Mouse (Mus musculus) liver, embryonic 15.5 days (tissue): ENCODE results near the gene Slf2. TPM values are rescaled to one million over a fixed set of nuclear protein-coding genes. Genes with fewer than 3 reads are reported as not detected.

Source experiments
- ATAC-seq: fragments of 200-750 bp; cut with Nextera tagmentation; 2 replicates; pipeline ENCODE4 v1.8.0; 2017; ENCODE audit warnings: moderate number of reproducible peaks, mild to moderate bottlenecking, moderate library complexity; ENCODE audit not compliant: insufficient read depth
- H3K27ac ChIP-seq: fragments of 300-500 bp; sonication (generic); replicated peaks from 2 replicates; pipeline ENCODE4 v1.5.1; 2015; ENCODE audit warnings: mild to moderate bottlenecking, inconsistent platforms
- H3K27me3 ChIP-seq: fragments of 300-500 bp; sonication (generic); 2 replicates; pipeline ENCODE4 v1.6.1; 2015; ENCODE audit warnings: mild to moderate bottlenecking, inconsistent platforms
- H3K36me3 ChIP-seq: fragments of 300-500 bp; sonication (generic); replicated peaks from 2 replicates; pipeline ENCODE4 v1.6.1; 2015; ENCODE audit warnings: moderate library complexity, mild to moderate bottlenecking, inconsistent platforms
- H3K4me1 ChIP-seq: fragments of 300-500 bp; sonication (generic); replicated peaks from 2 replicates; pipeline ENCODE4 v1.6.1; 2015; ENCODE audit warnings: inconsistent platforms
- H3K4me2 ChIP-seq: fragments of 300-500 bp; sonication (generic); 2 replicates; pipeline ENCODE4 v1.6.1; 2015; ENCODE audit warnings: moderate library complexity, mild to moderate bottlenecking, inconsistent platforms
- H3K4me3 ChIP-seq: fragments of 300-500 bp; sonication (generic); replicated peaks from 2 replicates; pipeline ENCODE4 v1.5.1; 2015; ENCODE audit warnings: mild to moderate bottlenecking, inconsistent platforms
- H3K9ac ChIP-seq: fragments of 300-500 bp; sonication (generic); 2 replicates; pipeline ENCODE4 v1.6.1; 2015; ENCODE audit warnings: moderate library complexity, mild to moderate bottlenecking, inconsistent platforms
- H3K9me3 ChIP-seq: fragments of 300-500 bp; sonication (generic); replicated peaks from 2 replicates; pipeline ENCODE4 v1.6.1; 2016; ENCODE audit warnings: inconsistent platforms
- WGBS: fragments of 180-500 bp; shearing (Covaris S2); methylation state at CpG from one replicate; pipeline ENCODE4 v1.1.7; 2015; ENCODE audit warnings: mixed read lengths; ENCODE audit not compliant: insufficient replicate concordance; 5-methylcytosine and 5-hydroxymethylcytosine counted together
- polyA plus RNA-seq: library from polyadenylated mRNA; unstranded; fragments of >200 nt; fragmentation: Nextera tagmentation; extraction: Ambion mirVana; gene quantifications from 2 replicates; pipeline ENCODE4 v1.2.1, GENCODE M21; 2015

Slf2 gene
- polyA plus RNA-seq, 1 experiment from 2014 or later: 11.2 TPM

DNA sequence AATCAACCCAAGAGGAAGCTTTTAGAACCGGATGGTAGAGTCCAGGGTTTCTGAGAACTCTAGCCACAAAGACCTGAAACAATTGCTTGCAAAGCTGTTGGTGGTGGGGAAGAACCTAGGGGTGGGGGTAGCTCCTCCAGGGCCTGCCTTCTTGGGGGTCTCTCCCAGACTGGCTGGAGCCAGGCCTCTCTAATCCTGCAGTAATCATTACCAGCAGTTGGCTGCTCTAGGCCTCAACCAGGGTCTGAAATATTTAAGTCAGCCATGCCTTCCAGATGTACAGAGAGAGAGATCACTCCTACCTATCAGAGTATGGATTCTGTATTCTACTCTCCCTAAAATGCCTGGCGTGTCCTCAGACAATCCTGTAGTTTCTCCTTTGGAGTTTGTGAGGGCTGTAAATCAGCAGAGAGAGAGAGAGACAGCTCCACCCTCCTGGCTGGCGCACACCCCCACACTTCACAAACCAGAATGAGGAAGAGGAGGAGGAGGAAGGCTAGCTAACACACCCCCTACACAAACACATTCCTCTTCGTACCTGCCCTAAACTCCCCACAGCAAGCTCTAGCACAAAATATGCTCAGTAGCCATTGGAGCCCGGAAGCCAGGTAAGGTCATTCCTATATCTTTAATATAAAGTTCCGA lies 82.8 kb downstream of the Slf2 start:
- Histone ChIP-seq H3K9me3 (no peaks in the 10 kb centered on the region), H3K4me1 (peaks cover 53% of the 10 kb centered on the region), H3K9ac (no peak overlapping the region), H3K4me3 (no peak overlapping the region), H3K27me3 (peaks cover 32% of the 10 kb centered on the region), H3K4me2 (peak overlapping the region; percentile 94), H3K36me3 (peaks cover 29% of the 10 kb centered on the region), H3K27ac (peak overlapping the region; percentile 70)
- ATAC-seq: no peak
- 38% methylated on average over 6 of the region's 6 CpGs for whole genome bisulfite sequencing

DNA sequence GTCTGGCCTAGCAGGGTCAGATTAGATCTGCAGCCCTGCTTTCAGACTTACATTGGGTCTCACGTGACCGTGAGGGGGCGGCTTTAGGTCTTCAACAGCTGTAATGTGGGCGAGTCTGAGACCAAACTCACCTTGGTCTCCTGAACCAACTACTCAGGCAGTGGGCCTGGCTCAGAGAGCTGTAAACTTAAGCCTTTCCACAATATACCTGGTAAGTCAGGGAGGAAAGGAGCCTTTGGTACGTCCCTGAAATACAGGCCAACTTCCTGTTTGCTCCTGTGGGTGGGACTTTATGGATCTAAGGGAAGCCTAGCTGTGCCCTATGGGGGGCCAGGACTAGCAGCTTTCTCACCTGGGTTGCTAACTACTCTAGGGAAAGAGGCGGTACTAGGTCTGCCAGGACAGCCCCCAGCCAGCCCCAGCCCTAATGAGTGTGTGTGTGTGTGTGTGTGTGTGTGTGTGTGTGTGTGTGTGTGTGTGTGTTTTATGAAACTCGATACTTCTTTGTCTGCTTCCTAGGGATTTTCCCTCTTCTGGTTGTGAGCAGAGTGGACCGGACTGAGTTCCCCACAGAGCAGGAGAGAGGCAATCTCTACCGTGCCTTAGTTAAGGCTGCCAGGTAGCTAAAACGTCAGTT lies 83.5 kb downstream of the Slf2 start, which contains the start of gene Lzts2:
TSS of gene Lzts2 (plus strand) at position 80 of the 637 bp plus-strand sequence.
- peak within 1 kb of the TSS; percentile 94 for H3K4me2 ChIP-seq
- H3K36me3 ChIP-seq: peaks cover 29% of the 10 kb centered on the region
- peaks cover 33% of the 10 kb centered on the region for H3K27me3 ChIP-seq
- peak within 1 kb of the TSS; percentile 57 for H3K9ac ChIP-seq
- peak within 1 kb of the TSS; percentile 70 for H3K27ac ChIP-seq
- peaks cover 57% of the 10 kb centered on the region for H3K4me1 ChIP-seq
- H3K9me3 ChIP-seq: no peaks in the 10 kb centered on the region
- H3K4me3 ChIP-seq: peak within 1 kb of the TSS; percentile 63
- WGBS: 6% methylated on average over 10 of the region's 10 CpGs
- ATAC-seq: peak; percentile 29; the same call in 1 of the 2 replicates

DNA sequence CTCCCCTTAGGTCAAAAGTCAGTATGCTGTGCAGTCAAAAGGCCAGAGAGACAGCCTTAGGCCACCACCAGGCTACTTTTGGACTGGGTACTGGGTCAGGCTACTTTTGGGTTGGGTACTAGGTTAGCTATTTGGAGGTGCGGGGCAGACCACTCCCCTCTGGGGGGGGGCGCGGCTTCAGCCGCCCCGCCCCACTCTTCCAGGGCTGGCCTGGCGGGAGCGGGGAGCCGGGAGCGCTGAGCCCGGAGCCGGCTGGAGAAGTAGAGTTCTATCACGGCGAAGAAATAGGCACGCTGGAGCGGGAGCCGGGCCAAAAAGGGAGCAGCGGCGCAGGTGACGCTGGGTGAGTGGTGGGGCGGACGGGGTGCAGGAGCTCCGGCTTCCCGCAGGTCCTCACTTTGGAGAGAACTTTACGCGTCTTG lies 84.0 kb downstream of the Slf2 start:
- peak; percentile 32 for ATAC-seq
- peak overlapping the region; percentile 63 for H3K4me3 ChIP-seq
- peaks cover 62% of the 10 kb centered on the region for H3K4me1 ChIP-seq
- under 1% methylated on average over 25 of the region's 25 CpGs for WGBS
- peak overlapping the region; percentile 94 for H3K4me2 ChIP-seq
- peaks cover 33% of the 10 kb centered on the region for H3K27me3 ChIP-seq
- H3K27ac ChIP-seq: peak overlapping the region; percentile 70
- peaks cover 26% of the 10 kb centered on the region for H3K36me3 ChIP-seq
- H3K9me3 ChIP-seq: no peaks in the 10 kb centered on the region
- H3K9ac ChIP-seq: peak overlapping the region; percentile 57

DNA sequence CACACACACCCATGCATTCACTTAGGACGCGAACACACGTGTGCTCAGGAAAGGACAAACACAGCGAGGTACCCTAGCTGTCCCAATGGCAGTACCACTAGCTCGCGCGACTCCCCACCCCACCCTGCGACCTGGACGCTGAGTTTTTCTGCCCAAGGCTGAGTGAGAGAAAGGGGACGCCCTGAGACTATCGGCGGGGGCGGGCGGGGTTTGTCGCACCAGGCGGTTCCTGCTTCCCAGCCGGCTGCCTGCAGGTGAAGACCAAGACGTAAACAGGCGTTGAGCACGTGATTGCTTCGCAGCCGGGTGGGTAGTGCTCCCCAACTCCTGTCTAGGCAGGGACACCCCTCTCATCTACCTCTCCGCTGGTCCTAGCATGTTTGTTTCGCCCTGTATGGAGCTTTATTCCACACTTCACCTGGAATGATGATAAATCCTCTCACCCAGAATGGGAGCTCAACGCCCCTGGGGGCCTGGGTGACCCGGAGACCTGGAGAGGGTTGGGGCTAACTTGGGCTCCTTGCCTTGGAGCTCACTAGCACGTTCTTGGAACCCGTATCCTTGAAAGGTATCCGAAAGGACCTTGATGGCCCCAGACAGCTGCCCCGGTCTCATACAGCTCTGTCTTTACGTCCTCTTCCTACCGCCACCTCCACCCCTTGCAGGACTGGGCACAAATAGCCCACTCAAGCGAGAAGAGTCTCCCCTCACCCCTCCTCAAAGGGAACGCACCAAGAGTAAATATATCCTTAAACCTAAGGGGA lies 84.7 kb downstream of the Slf2 start:
- Histone ChIP-seq H3K27me3 (peaks cover 33% of the 10 kb centered on the region), H3K4me1 (peaks cover 62% of the 10 kb centered on the region), H3K9ac (peak overlapping the region; percentile 57), H3K9me3 (no peaks in the 10 kb centered on the region), H3K36me3 (peaks cover 18% of the 10 kb centered on the region), H3K4me2 (peak overlapping the region; percentile 94), H3K4me3 (peak overlapping the region; percentile 63), H3K27ac (peak overlapping the region; percentile 70)
- under 1% methylated on average over 34 of the region's 34 CpGs for WGBS
- peak; percentile 16; the same call in 1 of the 2 replicates for ATAC-seq

DNA sequence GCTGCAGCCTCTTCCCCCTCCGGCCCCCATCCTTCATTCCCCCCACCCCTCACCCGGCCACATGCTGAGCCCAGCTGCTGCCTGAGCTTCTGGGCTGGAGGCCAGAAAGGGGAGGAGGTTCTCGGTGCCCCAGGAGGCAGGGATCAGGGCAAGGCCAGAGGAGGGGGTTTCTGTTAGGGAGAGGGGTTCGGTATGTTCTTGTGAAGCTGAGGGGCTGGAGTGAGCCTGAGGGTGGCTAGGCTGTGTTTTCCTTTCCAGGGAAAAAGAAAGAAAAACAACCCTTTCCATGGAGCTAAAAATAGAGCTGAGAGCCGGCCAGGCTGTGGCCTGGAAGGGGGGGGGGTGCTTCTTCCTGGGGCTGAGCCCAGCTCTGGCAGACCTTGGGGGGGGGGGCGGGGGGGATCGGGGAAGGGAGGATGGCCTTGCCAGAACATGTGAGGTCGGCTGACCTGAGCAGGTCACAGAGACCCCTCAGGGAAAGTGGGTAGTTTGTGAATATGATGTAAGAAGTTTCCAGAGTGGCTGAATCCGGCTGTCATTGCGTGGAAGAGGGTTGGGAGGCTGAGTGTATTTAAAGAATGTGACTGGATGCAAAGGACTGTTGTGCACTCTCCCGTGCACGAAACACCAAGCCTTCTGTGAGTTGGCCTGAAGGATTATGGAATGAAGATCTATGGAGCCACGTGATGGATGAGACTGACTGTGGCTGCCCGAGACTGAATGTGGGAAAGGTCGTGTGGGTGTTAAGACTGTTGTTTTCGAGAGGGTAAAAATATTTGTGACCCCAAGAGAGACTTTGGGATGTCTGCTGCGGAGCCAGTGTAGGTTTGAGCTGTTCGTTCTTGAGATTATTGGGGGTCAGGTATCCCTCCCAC lies 85.6 kb downstream of the Slf2 start:
- WGBS: under 1% methylated on average over 18 of the region's 18 CpGs

GRCm38 (mm10) chr19:45017216-45017771 lies 86.3 kb downstream of the Slf2 start:
- H3K9me3 ChIP-seq: no peaks in the 10 kb centered on the region
- peak; percentile 16; the same call in 1 of the 2 replicates for ATAC-seq
- H3K36me3 ChIP-seq: peaks cover 2% of the 10 kb centered on the region; the same call in 1 of the 2 replicates
- WGBS: 0% methylated on average over 27 of the region's 27 CpGs
- peak overlapping the region; percentile 57; the same call in 1 of the 2 replicates for H3K9ac ChIP-seq
- H3K4me3 ChIP-seq: peak overlapping the region; percentile 63
- peak overlapping the region; percentile 70 for H3K27ac ChIP-seq
- H3K4me2 ChIP-seq: peak overlapping the region; percentile 94
- H3K27me3 ChIP-seq: peaks cover 33% of the 10 kb centered on the region
- H3K4me1 ChIP-seq: peaks cover 62% of the 10 kb centered on the region

More for the DNA sequence above, 85.6 kb downstream of the Slf2 start:
- peaks cover 62% of the 10 kb centered on the region for H3K4me1 ChIP-seq
- peak overlapping the region; percentile 70 for H3K27ac ChIP-seq
- peaks cover 10% of the 10 kb centered on the region for H3K36me3 ChIP-seq
- no peak for ATAC-seq
- H3K9me3 ChIP-seq: no peaks in the 10 kb centered on the region
- peak overlapping the region; percentile 57; the same call in 1 of the 2 replicates for H3K9ac ChIP-seq
- peaks cover 33% of the 10 kb centered on the region for H3K27me3 ChIP-seq
- peak overlapping the region; percentile 94 for H3K4me2 ChIP-seq
- peak overlapping the region; percentile 63 for H3K4me3 ChIP-seq

- Histone ChIP-seq H3K4me3 (peak overlapping the region; percentile 63), H3K4me1 (peaks cover 62% of the 10 kb centered on the region), H3K9ac (peak overlapping the region; percentile 47), H3K36me3 (no peaks in the 10 kb centered on the region), H3K4me2 (peak overlapping the region; percentile 94), H3K27me3 (peaks cover 33% of the 10 kb centered on the region), H3K9me3 (no peaks in the 10 kb centered on the region), H3K27ac (peak overlapping the region; percentile 70)
- ATAC-seq: peak; percentile 52
- under 1% methylated on average over 48 of the region's 48 CpGs for WGBS
Measured at GRCm38 (mm10) chr19:45017909-45018308, 87.0 kb downstream of the Slf2 start.

- peak overlapping the region; percentile 70 for H3K27ac ChIP-seq
- no peaks in the 10 kb centered on the region for H3K9me3 ChIP-seq
- H3K4me2 ChIP-seq: peak overlapping the region; percentile 94
- H3K36me3 ChIP-seq: no peaks in the 10 kb centered on the region
- peaks cover 33% of the 10 kb centered on the region for H3K27me3 ChIP-seq
- peak overlapping the region; percentile 47 for H3K9ac ChIP-seq
- peak overlapping the region; percentile 63 for H3K4me3 ChIP-seq
- 8% methylated on average over 13 of the region's 13 CpGs for WGBS
- H3K4me1 ChIP-seq: peaks cover 62% of the 10 kb centered on the region
- ATAC-seq: no peak
Measured at GRCm38 (mm10) chr19:45018351-45018831, 87.4 kb downstream of the Slf2 start.

- Histone ChIP-seq H3K27ac (no peak overlapping the region), H3K36me3 (peaks cover 3% of the 10 kb centered on the region; the same call in 1 of the 2 replicates), H3K27me3 (peaks cover 31% of the 10 kb centered on the region), H3K9ac (no peak overlapping the region), H3K4me1 (peaks cover 45% of the 10 kb centered on the region), H3K9me3 (no peaks in the 10 kb centered on the region), H3K4me3 (no peak overlapping the region), H3K4me2 (no peak overlapping the region)
- WGBS: 60% methylated on average over 6 of the region's 6 CpGs
- no peak for ATAC-seq
Measured at GRCm38 (mm10) chr19:45020348-45020747, 89.4 kb downstream of the Slf2 start.

- Histone ChIP-seq H3K36me3 (peaks cover 12% of the 10 kb centered on the region; the same call in 1 of the 2 replicates), H3K4me2 (no peak overlapping the region)
- WGBS: 68% methylated on average over 15 of the region's 15 CpGs
Measured at GRCm38 (mm10) chr19:45021362-45021761, 90.4 kb downstream of the Slf2 start.

More at GRCm38 (mm10) chr19:45021362-45021761, 90.4 kb downstream of the Slf2 start:
- Histone ChIP-seq H3K27ac (no peak overlapping the region), H3K4me1 (peaks cover 35% of the 10 kb centered on the region), H3K4me3 (no peak overlapping the region), H3K9ac (no peak overlapping the region), H3K9me3 (no peaks in the 10 kb centered on the region), H3K27me3 (peaks cover 21% of the 10 kb centered on the region)
- no peak for ATAC-seq
